Mouse (Mus musculus) thymus, adult 2 months (tissue): ENCODE results near the gene Rpf2.

Experiments
- CTCF ChIP-seq: fragments of 200-500 bp; IDR thresholded peaks from 2 replicates; pipeline ENCODE4 v1.5.1; 2012; ENCODE audit warnings: mild to moderate bottlenecking, control low read depth, low read length, moderate library complexity, borderline replicate concordance; ENCODE audit not compliant: control insufficient read depth, poor library complexity, insufficient read depth; ENCODE audit errors: extremely low read depth
- POLR2A ChIP-seq: fragments of 200-500 bp; IDR thresholded peaks from 2 replicates; pipeline ENCODE4 v1.6.1; 2012; ENCODE audit warnings: mild to moderate bottlenecking, low read length, control low read depth, moderate library complexity; ENCODE audit not compliant: control insufficient read depth, poor library complexity, insufficient read depth; ENCODE audit errors: extremely low read depth

DNA sequence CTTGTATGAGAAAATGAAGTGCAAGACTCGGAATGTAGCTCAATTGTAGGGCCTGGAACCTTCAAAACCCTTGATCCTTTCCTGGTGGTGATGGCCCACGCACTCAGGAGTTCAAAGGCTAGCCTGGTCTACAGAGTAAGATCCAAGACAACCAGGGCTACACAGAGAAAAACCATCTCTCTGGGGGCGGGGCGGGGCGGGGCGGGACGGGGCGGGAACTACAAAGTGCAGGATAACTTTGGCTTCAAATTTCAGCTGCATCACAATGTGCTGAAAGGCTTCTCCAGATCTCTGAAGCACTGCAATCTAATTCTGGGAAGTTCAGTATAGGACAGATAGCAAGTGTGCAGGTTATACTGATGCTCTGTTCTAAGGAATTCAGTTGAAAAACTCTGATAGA is 12.7 kb upstream of the Rpf2 start:
- no peak for TF ChIP-seq CTCF
- no peak for TF ChIP-seq POLR2A
